Mouse (Mus musculus) spleen, postnatal 14 days (tissue): ENCODE data around the gene Smpdl3a.
A peak's percentile ranks its signal among the peaks of the same experiment; 100 is the strongest.

Source experiments
- DNase-seq, 2 experiments: peaks; one replicate each; pipeline ENCODE4 v3.0.0; 2021 to 2022; ENCODE audit warnings: low spot score in 2 of 2

Gene Smpdl3a

DNA sequence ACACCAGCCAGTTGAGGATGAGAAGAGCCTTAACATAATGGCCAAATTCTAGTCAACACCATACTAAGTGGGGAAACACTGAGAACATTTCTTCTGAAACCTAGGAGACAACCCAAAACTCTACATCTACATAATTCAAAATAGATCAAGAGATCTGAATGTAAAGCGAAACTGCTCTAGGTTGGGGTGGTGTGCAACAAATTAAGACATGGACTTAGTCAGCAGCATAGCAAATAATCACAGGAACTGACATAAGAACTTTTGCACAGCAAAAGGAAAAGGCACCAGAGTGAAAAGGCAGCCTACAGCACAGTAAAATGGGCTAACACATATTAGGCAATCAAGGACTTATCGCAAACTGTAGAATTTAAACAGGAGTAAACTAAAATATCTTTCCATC, 25.1 kb downstream of the Smpdl3a start:
- DNase-seq: no peak

DNA sequence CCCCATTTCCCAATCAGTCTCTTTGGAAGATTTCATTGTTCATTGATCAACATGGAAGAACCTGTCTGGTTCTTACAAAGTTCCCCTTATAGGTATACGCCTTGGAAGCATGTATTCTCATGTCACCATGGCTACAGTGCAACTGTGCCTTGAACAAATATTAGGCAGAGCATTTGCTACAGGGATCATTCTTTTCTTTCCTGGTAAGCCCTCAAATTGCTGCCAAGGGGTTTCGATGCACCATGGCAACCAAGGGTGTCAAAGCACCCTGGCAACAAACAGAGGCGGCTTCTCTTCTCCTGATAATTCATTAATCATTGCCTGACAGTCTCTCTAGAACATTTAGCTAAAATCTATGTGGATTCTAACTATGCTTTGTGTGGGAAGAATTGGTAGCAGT, 28.3 kb downstream of the Smpdl3a start:
- no peak for DNase-seq

DNA sequence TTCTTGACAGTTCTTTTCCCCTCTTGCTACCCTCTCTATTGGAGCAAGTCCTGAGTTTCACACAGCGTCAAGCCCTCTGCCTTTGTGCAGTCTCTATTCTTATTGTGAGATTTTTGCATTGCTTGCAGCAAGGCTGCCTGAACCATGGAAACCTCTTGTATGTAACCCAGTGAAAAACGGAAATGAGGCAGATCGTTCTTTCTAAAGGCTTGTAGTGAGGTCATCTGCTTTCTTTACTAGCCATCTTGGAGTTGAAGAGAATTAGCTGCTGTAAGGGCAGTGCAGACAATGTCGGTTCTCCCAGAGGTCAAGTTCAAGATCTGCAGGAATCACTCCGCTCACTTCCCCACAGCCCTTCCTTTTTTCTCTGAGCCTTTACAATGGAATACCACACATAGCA, 34.5 kb downstream of the Smpdl3a start:
- DNase-seq: no peak

DNA sequence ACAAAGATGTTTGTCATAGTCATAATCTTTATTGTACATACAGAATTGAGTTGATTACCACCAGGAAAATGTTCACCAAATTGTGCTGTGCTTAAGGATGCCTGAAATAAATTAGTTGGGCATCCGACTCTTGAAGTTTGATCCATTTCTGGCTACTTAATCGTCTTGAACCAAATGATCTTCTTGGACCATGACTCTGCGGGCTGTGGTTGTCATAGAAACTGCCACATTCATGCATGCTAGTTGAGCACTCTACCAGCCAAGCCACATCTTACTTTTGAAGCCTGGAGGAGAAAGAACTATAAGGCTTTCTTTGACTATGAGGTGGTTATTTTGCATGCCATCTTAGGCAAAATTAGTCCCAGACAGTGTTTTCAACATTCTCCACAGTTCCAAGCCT, 35.5 kb downstream of the Smpdl3a start:
- DNase-seq: no peak

DNA sequence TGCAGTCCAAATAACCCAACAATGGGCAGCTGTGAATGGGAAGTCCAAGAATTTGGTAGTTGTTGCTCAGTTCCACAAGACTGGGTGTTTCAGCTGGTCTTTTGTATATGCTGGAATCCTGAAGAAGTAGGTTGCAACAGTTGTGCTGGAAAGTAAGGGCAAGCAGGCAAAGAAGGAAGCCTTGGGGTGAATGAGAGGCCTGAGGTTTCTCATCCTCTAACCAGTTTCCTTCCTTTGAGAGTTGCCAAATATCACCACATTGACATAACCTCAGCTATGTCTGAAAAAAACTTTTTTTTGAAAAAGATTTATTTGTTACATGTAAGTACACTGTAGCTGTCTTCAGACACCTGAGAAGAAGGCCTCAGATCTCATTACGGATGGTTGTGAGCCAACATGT, 41.0 kb downstream of the Smpdl3a start:
- no peak for DNase-seq

DNA sequence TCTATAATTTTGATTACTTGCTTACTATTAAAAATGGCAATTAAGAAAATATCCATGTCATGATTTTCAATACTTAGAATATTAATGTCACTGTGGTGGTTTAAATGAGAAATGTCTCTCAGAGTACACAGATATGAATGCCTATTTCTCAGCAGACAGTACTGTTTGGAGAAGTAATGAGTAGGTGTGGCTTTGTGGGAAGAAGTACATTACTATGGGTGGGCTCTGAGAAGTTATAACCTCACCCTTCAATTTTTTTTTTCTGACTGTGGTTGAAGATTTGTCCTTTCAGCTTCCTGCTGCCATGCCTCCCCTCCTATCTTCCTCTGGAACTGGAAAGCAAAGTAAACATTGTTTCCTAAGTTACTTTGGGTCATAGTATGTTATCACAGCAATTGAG, 41.8 kb downstream of the Smpdl3a start:
- DNase-seq: no peak

DNA sequence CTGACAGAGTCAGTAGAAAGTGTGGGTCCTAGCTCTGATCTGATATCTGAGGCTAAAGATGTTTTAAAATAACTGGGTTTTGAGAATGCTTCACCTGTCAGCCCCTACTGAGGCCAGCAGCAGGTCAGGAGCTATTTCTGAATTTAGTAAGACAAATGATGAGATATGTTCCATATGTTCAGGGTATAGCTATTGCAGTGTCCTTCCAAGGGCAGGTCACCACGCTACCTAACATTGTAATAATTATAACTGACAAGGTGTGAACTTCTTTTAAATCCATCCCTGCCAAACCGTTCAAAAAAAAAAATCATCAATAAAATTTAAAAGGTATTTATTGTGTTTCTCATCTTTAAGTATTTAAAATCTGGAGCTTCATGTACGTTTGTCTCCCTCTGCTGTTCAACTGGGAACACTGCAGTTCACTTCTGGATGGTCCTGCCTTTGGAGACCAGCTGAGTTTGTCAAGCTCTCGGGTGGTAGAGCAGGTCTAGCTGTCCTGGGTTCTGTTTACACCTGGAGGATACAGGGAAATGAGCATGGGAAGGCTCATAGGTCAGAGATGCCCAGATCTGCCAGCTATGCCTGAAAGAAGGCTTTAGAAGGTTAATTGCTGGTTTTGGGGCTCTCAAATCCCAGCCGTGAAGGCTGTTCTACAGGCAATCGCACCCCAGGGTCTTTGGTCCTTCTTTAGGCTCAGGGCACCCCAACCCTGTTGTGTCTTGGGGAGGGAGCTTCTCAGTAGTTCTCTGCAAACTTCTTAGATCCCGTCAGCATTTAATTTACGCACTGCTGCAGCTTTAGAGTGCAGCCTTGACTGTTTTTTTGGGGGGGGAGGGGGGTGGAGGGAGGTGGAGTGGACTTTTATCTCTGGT, 47.7 kb downstream of the Smpdl3a start:
- peak in 1 of 2 experiments; percentile 25 for DNase-seq

DNA sequence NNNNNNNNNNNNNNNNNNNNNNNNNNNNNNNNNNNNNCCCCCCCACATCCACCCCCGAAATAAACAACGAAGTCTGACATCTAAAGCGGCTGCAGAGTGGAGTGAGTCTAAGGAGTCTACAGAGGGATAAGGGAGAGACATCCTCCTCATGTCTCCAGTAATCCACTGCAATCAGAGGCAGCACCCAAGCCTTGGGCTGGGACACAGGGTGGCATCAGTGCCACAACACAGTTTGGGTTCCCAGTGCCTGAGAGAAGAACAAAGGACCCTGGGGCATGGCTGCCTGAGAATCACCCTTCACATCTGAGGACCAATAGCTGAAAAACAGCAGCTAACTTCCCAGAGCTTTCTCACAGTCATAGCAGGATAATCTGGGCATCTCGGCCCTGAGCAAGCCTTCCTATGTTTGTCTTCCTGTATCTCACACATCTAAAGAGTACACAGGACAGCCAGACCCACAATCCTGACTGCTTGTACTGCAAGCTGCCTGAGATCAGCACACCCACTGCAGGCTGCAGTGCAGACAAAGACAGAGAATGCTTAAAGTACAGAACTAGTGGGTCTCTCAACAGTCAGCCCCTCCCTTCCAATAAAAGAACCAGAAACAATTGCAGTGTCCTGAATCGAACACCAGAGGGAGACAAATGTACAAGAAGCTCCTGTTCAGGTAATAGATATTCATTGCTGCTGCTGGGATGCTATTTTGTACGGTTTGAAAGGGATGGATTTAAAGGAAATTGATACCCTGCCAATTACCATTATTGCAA, 54.0 kb downstream of the Smpdl3a start:
- DNase-seq: no peak
